Mouse (Mus musculus): Measurements from ENCODE around the gene Negr1.
"Not testable (repeated sequence)": the region's sequence is repeated elsewhere in the genome, so short reads cannot be mapped to it uniquely, and the experiment has no call there.

Negr1 gene

GRCm38 (mm10) chr3:156992811-156993210, 431.2 kb downstream of the Negr1 start:
- DNase-seq (ENCODE audit: low spot score) = no peak

- no peak for DNase-seq (ENCODE audit: low spot score)
These were observed 437.7 kb downstream of the Negr1 start for GRCm38 (mm10) chr3:156999177-156999808.

GRCm38 (mm10) chr3:157021632-157022031, 460.0 kb downstream of the Negr1 start:
- DNase-seq (ENCODE audit: low spot score) = no peak

GRCm38 (mm10) chr3:157024580-157024979, 463.0 kb downstream of the Negr1 start:
- no peak for DNase-seq (ENCODE audit: low spot score)

- DNase-seq (ENCODE audit: low spot score) = no peak
These were observed 470.0 kb downstream of the Negr1 start for GRCm38 (mm10) chr3:157031513-157032142.

GRCm38 (mm10) chr3:157036016-157036415, 474.4 kb downstream of the Negr1 start:
- no peak for DNase-seq (ENCODE audit: low spot score)

GRCm38 (mm10) chr3:157036568-157036967, 475.0 kb downstream of the Negr1 start:
- no peak for DNase-seq (ENCODE audit: low spot score)

- no peak for DNase-seq (ENCODE audit: low spot score)
These were observed 479.0 kb downstream of the Negr1 start for GRCm38 (mm10) chr3:157040619-157041018.

GRCm38 (mm10) chr3:157044565-157044964, 483.0 kb downstream of the Negr1 start:
- DNase-seq (ENCODE audit: low spot score) = no peak

GRCm38 (mm10) chr3:157064438-157064837, 502.8 kb downstream of the Negr1 start:
- DNase-seq (ENCODE audit: low spot score) = not testable (repeated sequence)

GRCm38 (mm10) chr3:157066331-157066730, 504.7 kb downstream of the Negr1 start:
- no peak for DNase-seq (ENCODE audit: low spot score)

- no peak for DNase-seq (ENCODE audit: low spot score)
These were observed 517.8 kb downstream of the Negr1 start for GRCm38 (mm10) chr3:157079250-157079965.

- DNase-seq (ENCODE audit: low spot score) = no peak
These were observed 518.3 kb downstream of the Negr1 start for GRCm38 (mm10) chr3:157079966-157080306.

GRCm38 (mm10) chr3:157080585-157080984, 519.0 kb downstream of the Negr1 start:
- no peak for DNase-seq (ENCODE audit: low spot score)

- DNase-seq (ENCODE audit: low spot score) = no peak
These were observed 521.5 kb downstream of the Negr1 start for GRCm38 (mm10) chr3:157082808-157083784.

GRCm38 (mm10) chr3:157085180-157085579, 523.6 kb downstream of the Negr1 start:
- DNase-seq (ENCODE audit: low spot score) = no peak

GRCm38 (mm10) chr3:157090051-157090450, 528.5 kb downstream of the Negr1 start:
- no peak for DNase-seq (ENCODE audit: low spot score)

GRCm38 (mm10) chr3:157096284-157096683, 534.7 kb downstream of the Negr1 start:
- DNase-seq (ENCODE audit: low spot score) = no peak

- DNase-seq (ENCODE audit: low spot score) = no peak
These were observed 535.9 kb downstream of the Negr1 start for GRCm38 (mm10) chr3:157097514-157097913.

GRCm38 (mm10) chr3:157098417-157098816, 536.8 kb downstream of the Negr1 start:
- DNase-seq (ENCODE audit: low spot score) = no peak

- no peak for DNase-seq (ENCODE audit: low spot score)
These were observed 543.4 kb downstream of the Negr1 start for GRCm38 (mm10) chr3:157104866-157105579.

Measured in c-Kit-positive CD71-positive TER-119-positive erythroid progenitor cells, embryonic 14.5 days (primary cell).